17 mouse cellular contexts compared by ENCODE assay signal in the genomic region with DNA sequence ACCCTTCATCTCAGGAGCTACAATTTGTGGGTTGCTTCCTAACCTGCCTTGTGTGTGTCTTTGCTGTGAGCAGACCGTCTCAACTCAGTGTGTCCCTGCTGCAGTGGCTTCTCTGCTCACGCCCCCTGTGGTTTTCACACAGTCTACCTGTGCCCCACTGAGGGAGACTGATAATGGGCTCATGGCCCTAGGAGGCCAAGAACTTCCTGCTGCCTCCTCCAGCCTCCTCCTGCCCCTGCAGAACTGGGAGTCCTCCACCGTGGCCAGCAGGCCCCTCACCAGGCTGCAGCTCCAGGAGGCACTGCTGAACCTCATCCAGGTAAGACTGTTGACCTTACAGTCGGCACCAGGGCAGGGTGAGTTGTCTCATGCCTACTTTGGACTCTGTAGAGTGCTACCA. TPM values are rescaled to one million over a fixed set of nuclear protein-coding genes. Genes with fewer than 3 reads are reported as not detected.
DNase-seq lines count a peak whose midpoint lies in the region; ATAC-seq lines count a peak whose summit lies in the region.
"Had no signal": no experiment of that assay in that cellular context is flagged by ENCODE, and none has a peak within 500 bp of the region (broad histone marks: within the 10 kb centered on the region; RNA-seq: fewer than 3 reads in every experiment).

No protein-coding gene starts in this region.

- H3K4me3 ChIP-seq in heart, embryonic 13.5 days, result no peak overlapping the region
- H3K4me3 ChIP-seq: embryonic facial prominence, embryonic 10.5 days; forebrain, embryonic 13.5 days had no signal

- peaks cover 15% of the 10 kb centered on the region; the same call in 1 of the 2 replicates for H3K36me3 ChIP-seq in heart, embryonic 13.5 days

- peaks cover 73% of the 10 kb centered on the region for H3K4me1 ChIP-seq in heart, embryonic 13.5 days
- H3K4me1 ChIP-seq: embryonic facial prominence, embryonic 10.5 days had no signal

- no peak overlapping the region; the same call in 1 of the 2 replicates for H3K27ac ChIP-seq in heart, embryonic 13.5 days (replicated peaks)
- H3K27ac ChIP-seq: embryonic facial prominence, embryonic 10.5 days; forebrain, embryonic 13.5 days; hindbrain, postnatal 0 days had no signal

- H3K9ac ChIP-seq in heart, embryonic 13.5 days, result 0 out of 2 replicates have a peak overlapping the region, but pooled peaks have one; percentile 17
- H3K9ac ChIP-seq: forebrain, embryonic 13.5 days; forebrain, postnatal 0 days had no signal

- WGBS in heart, embryonic 13.5 days, result 42% methylated on average over 4 of the region's 4 CpGs

- H3K9me3 ChIP-seq in heart, embryonic 13.5 days, result no peaks in the 10 kb centered on the region
- H3K9me3 ChIP-seq: embryonic facial prominence, embryonic 10.5 days; forebrain, embryonic 13.5 days had no signal

- intact Hi-C loops in heart, postnatal 36 days (cut with DNase I), result no loop called here

- no peak for DNase-seq in heart, postnatal 36 days
- DNase-seq in kidney, postnatal 25 days, result peak; percentile 0 to 19
- no peak for DNase-seq in kidney, adult 18-20 months
- DNase-seq in thymus, postnatal 4 days, result peak; percentile 4
- no peak for DNase-seq in thymus, adult 18-20 months
- DNase-seq: adrenal gland, adult 2 months; adrenal gland, postnatal 25 days; cerebellum, adult 2 months; cerebellum, postnatal 10 days; forebrain, postnatal 0 days; gastrocnemius, postnatal 14 days; heart, postnatal 10 days had no signal

- no peak overlapping the region for H3K4me2 ChIP-seq in heart, embryonic 13.5 days
- H3K4me2 ChIP-seq: forebrain, embryonic 13.5 days had no signal

- ATAC-seq in heart, embryonic 13.5 days (ENCODE audit: extremely low read depth, insufficient number of reproducible peaks, low FRiP score, low TSS enrichment), result no peak
- ATAC-seq: forebrain, embryonic 13.5 days; forebrain, postnatal 0 days; hindbrain, postnatal 0 days had no signal

- no peaks in the 10 kb centered on the region for H3K27me3 ChIP-seq in heart, embryonic 13.5 days (replicated peaks)
- H3K27me3 ChIP-seq: forebrain, embryonic 13.5 days had no signal

RNA-seq across cellular contexts. Expression of a gene that starts 18.7 kb away (rescaled TPM):
- not detected in 2 replicates for polyA plus RNA-seq in heart, embryonic 13.5 days (2015; fragmentation: Nextera tagmentation; extraction: Ambion mirVana)
- not detected for total RNA-seq in heart, postnatal 36 days (2021)
- total RNA-seq: adrenal gland, adult 2 months; adrenal gland, postnatal 25 days; heart, postnatal 10 days had no signal
- polyA plus RNA-seq: embryonic facial prominence, embryonic 10.5 days; intestine, embryonic 14.5 days had no signal

RNA-seq across cellular contexts. Expression of a gene that starts 21.4 kb away (rescaled TPM):
- 41.8 and 43.3 TPM in 2 replicates for polyA plus RNA-seq in heart, embryonic 13.5 days (2015; fragmentation: Nextera tagmentation; extraction: Ambion mirVana)
- total RNA-seq in heart, postnatal 36 days (2021), result 100 to 1,000 TPM; 199 to 208 TPM

RNA-seq across cellular contexts. Expression of a gene that starts 42.6 kb away (rescaled TPM):
- polyA plus RNA-seq in heart, embryonic 13.5 days (2015; fragmentation: Nextera tagmentation; extraction: Ambion mirVana), result 6.0 and 6.3 TPM in 2 replicates
- 1 to 10 TPM; 2.8 to 3.2 TPM for total RNA-seq in heart, postnatal 36 days (2021)

Comparison
In these comparisons a context has a peak if more than half of its experiments do, and no peak if none do; other contexts are left out.
1. DNase-seq: peak in kidney, postnatal 25 days (2 of 2) and thymus, postnatal 4 days (single experiment); none in heart, postnatal 36 days (0 of 2), kidney, adult 18-20 months (single experiment) and thymus, adult 18-20 months (0 of 2).